9 mouse cellular contexts compared by ENCODE assay signal in genomic region chr9:47623447-47624445, GRCm38 (mm10).
A peak's percentile ranks its signal among the peaks of the same experiment; 100 is the strongest.
DNase-seq lines count a peak whose midpoint lies in the region; ATAC-seq lines count a peak whose summit lies in the region.
"Had no signal": no experiment of that assay in that cellular context is flagged by ENCODE, and none has a peak within 500 bp of the region (broad histone marks: within the 10 kb centered on the region; RNA-seq: fewer than 3 reads in every experiment).

No protein-coding gene starts in this region.

- H3K36me3 ChIP-seq in lung, embryonic 16.5 days (ENCODE audit: control insufficient read depth, insufficient read depth, low read length), result no peaks in the 10 kb centered on the region
- H3K36me3 ChIP-seq in embryonic facial prominence, embryonic 15.5 days, result no peaks in the 10 kb centered on the region
- H3K36me3 ChIP-seq: G1E had no signal

- no peaks in the 10 kb centered on the region for H3K27me3 ChIP-seq in lung, embryonic 16.5 days (ENCODE audit: control insufficient read depth, insufficient read depth, low read depth, low read length)
- H3K27me3 ChIP-seq in embryonic facial prominence, embryonic 15.5 days, result no peaks in the 10 kb centered on the region

- WGBS in lung, embryonic 16.5 days, result 14% methylated on average over 12 of the region's 12 CpGs
- WGBS in embryonic facial prominence, embryonic 15.5 days, result 45% methylated on average over 12 of the region's 12 CpGs

- peak overlapping the region; percentile 3 for H3K4me2 ChIP-seq in lung, embryonic 16.5 days (ENCODE audit: low read depth, low read length)
- no peak overlapping the region for H3K4me2 ChIP-seq in embryonic facial prominence, embryonic 15.5 days (replicated peaks)

- H3K27ac ChIP-seq in lung, embryonic 16.5 days (ENCODE audit: low read length), result peak overlapping the region; percentile 81
- no peak overlapping the region for H3K27ac ChIP-seq in embryonic facial prominence, embryonic 15.5 days (replicated peaks)

- ATAC-seq in lung, embryonic 16.5 days (ENCODE audit: low read depth), result peak; percentile 72
- 0 out of 2 replicates have a peak, but pooled peaks have one; percentile 29 for ATAC-seq in embryonic facial prominence, embryonic 15.5 days (ENCODE audit: insufficient number of reproducible peaks, low FRiP score, low TSS enrichment, low read depth)
- no peak for ATAC-seq in cerebellum, adult (ENCODE audit: insufficient number of reproducible peaks, low FRiP score, low TSS enrichment)
- no peak for ATAC-seq in monocyte, adult 5-6 weeks (replicated peaks; ENCODE audit: insufficient number of reproducible peaks, low FRiP score, low TSS enrichment, poor library complexity, severe bottlenecking)

- H3K4me1 ChIP-seq in lung, embryonic 16.5 days (replicated peaks; ENCODE audit: control insufficient read depth, insufficient read depth, low read length), result peaks cover 35% of the 10 kb centered on the region
- peaks cover 14% of the 10 kb centered on the region for H3K4me1 ChIP-seq in embryonic facial prominence, embryonic 15.5 days

- no peak overlapping the region for H3K9ac ChIP-seq in lung, embryonic 16.5 days (ENCODE audit: low read length)
- H3K9ac ChIP-seq in embryonic facial prominence, embryonic 15.5 days, result no peak overlapping the region

- H3K4me3 ChIP-seq in lung, embryonic 16.5 days (ENCODE audit: low read length), result no peak overlapping the region
- H3K4me3 ChIP-seq in embryonic facial prominence, embryonic 15.5 days (replicated peaks), result no peak overlapping the region

- no peak for DNase-seq in lung, postnatal 14 days
- peak; percentile 10 to 40 for DNase-seq in kidney, postnatal 25 days
- DNase-seq in mesoderm, embryonic 11.5 days (ENCODE audit: low read depth, low spot score), result peak; percentile 46
- DNase-seq in heart, postnatal 36 days, result no peak

- H3K9me3 ChIP-seq in lung, embryonic 16.5 days (ENCODE audit: control insufficient read depth, low read length), result no peaks in the 10 kb centered on the region
- no peaks in the 10 kb centered on the region for H3K9me3 ChIP-seq in embryonic facial prominence, embryonic 15.5 days (replicated peaks)

- intact Hi-C loops in heart, postnatal 36 days (cut with DNase I), result no loop called here

Comparison
In these comparisons a context has a peak if more than half of its experiments do, and no peak if none do; other contexts are left out.
1. ATAC-seq: peak in lung, embryonic 16.5 days (single experiment) and embryonic facial prominence, embryonic 15.5 days (single experiment); none in cerebellum, adult (single experiment) and monocyte, adult 5-6 weeks (single experiment).
2. DNase-seq: peak in kidney, postnatal 25 days (2 of 2) and mesoderm, embryonic 11.5 days (single experiment); none in lung, postnatal 14 days (single experiment) and heart, postnatal 36 days (0 of 2).